Mouse (Mus musculus) urinary bladder, postnatal 14 days (tissue): ENCODE data around the gene Dock11.

Experiments
- DNase-seq: peaks from one replicate; pipeline ENCODE4 v3.0.0; 2021; ENCODE audit warnings: low spot score

The Dock11 gene

GRCm38 (mm10) chrX:35888087-35888895 lies at the start of gene Dock11:
TSS of gene Dock11 (plus strand) at chrX:35888832.
- DNase-seq: peak; percentile 54

- DNase-seq: no peak
Measured at GRCm38 (mm10) chrX:35879703-35880102, 8.9 kb upstream of the Dock11 start.

GRCm38 (mm10) chrX:35888945-35889799 lies 540 bp downstream of the Dock11 start:
- DNase-seq: peak; percentile 4

- DNase-seq: peak; percentile 2
Measured at GRCm38 (mm10) chrX:35889800-35890106, 1.1 kb downstream of the Dock11 start.

- DNase-seq: no peak
Measured at GRCm38 (mm10) chrX:35891534-35892125, 3.0 kb downstream of the Dock11 start.

GRCm38 (mm10) chrX:35892377-35892776 lies 3.7 kb downstream of the Dock11 start:
- no peak for DNase-seq

GRCm38 (mm10) chrX:35897648-35898500 lies 9.2 kb downstream of the Dock11 start:
- DNase-seq: no peak

GRCm38 (mm10) chrX:35898501-35898766 lies 9.8 kb downstream of the Dock11 start:
- no peak for DNase-seq

GRCm38 (mm10) chrX:35904352-35904751 lies 15.7 kb downstream of the Dock11 start:
- no peak for DNase-seq

GRCm38 (mm10) chrX:35906696-35907330 lies 18.2 kb downstream of the Dock11 start:
- DNase-seq: no peak

GRCm38 (mm10) chrX:35919558-35919957 lies 30.9 kb downstream of the Dock11 start:
- DNase-seq: no peak

- no peak for DNase-seq
Measured at GRCm38 (mm10) chrX:35920096-35920607, 31.5 kb downstream of the Dock11 start.

GRCm38 (mm10) chrX:35921922-35922321 lies 33.3 kb downstream of the Dock11 start:
- DNase-seq: no peak

- no peak for DNase-seq
Measured at GRCm38 (mm10) chrX:35924705-35925264, 36.2 kb downstream of the Dock11 start.

GRCm38 (mm10) chrX:35930094-35930933 lies 41.7 kb downstream of the Dock11 start:
- no peak for DNase-seq

GRCm38 (mm10) chrX:35930934-35931406 lies 42.3 kb downstream of the Dock11 start:
- peak; percentile 3 for DNase-seq

GRCm38 (mm10) chrX:35931945-35932344 lies 43.3 kb downstream of the Dock11 start:
- DNase-seq: no peak

- no peak for DNase-seq
Measured at GRCm38 (mm10) chrX:35932952-35933351, 44.3 kb downstream of the Dock11 start.

GRCm38 (mm10) chrX:35938112-35938511 lies 49.5 kb downstream of the Dock11 start:
- no peak for DNase-seq

- DNase-seq: no peak
Measured at GRCm38 (mm10) chrX:35946394-35946793, 57.8 kb downstream of the Dock11 start.
